Mouse (Mus musculus) limb, embryonic 15.5 days (tissue): ENCODE data around the gene Insig2. TPM values are rescaled to one million over a fixed set of nuclear protein-coding genes. Genes with fewer than 3 reads are reported as not detected.

ENCODE experiments used
- ATAC-seq: fragments of 200-750 bp; cut with Nextera tagmentation; 2 replicates; pipeline ENCODE4 v1.8.0; 2017; ENCODE audit warnings: low read depth, moderate TSS enrichment; ENCODE audit not compliant: insufficient number of reproducible peaks, low FRiP score, low TSS enrichment
- H3K27ac ChIP-seq: fragments of 300-500 bp; sonication (generic); 2 replicates; pipeline ENCODE4 v1.5.1; 2015; ENCODE audit warnings: moderate library complexity, mild to moderate bottlenecking, inconsistent platforms
- H3K27me3 ChIP-seq: fragments of 300-500 bp; sonication (generic); 2 replicates; pipeline ENCODE4 v1.6.1; 2015; ENCODE audit warnings: inconsistent platforms
- H3K36me3 ChIP-seq: fragments of 300-500 bp; sonication (generic); 2 replicates; pipeline ENCODE4 v1.6.1; 2015; ENCODE audit warnings: inconsistent platforms
- H3K4me1 ChIP-seq: fragments of 300-500 bp; sonication (generic); 2 replicates; pipeline ENCODE4 v1.6.1; 2015; ENCODE audit warnings: inconsistent platforms
- H3K4me2 ChIP-seq: fragments of 300-500 bp; sonication (generic); 2 replicates; pipeline ENCODE4 v1.6.1; 2015; ENCODE audit warnings: mild to moderate bottlenecking, inconsistent platforms
- H3K4me3 ChIP-seq: fragments of 300-500 bp; sonication (generic); 2 replicates; pipeline ENCODE4 v1.5.1; 2015; ENCODE audit warnings: mild to moderate bottlenecking, inconsistent platforms
- H3K9ac ChIP-seq: fragments of 300-500 bp; sonication (generic); 2 replicates; pipeline ENCODE4 v1.6.1; 2015; ENCODE audit warnings: inconsistent platforms
- H3K9me3 ChIP-seq: fragments of 300-500 bp; sonication (generic); 2 replicates; pipeline ENCODE4 v1.6.1; 2016; ENCODE audit warnings: inconsistent platforms
- WGBS: fragments of 180-500 bp; shearing (Covaris S2); methylation state at CpG from one replicate; pipeline ENCODE4 v1.1.7; 2015; 5-methylcytosine and 5-hydroxymethylcytosine counted together
- polyA plus RNA-seq: library from polyadenylated mRNA; unstranded; fragments of >200 nt; fragmentation: Nextera tagmentation; extraction: Ambion mirVana; gene quantifications from 2 replicates; pipeline ENCODE4 v1.2.1, GENCODE M21; 2015

Gene Insig2
- 41.0 and 44.1 TPM in 2 replicates for polyA plus RNA-seq

GRCm38 (mm10) chr1:121332485-121332884 lies at the start of gene Insig2:
Insig2 (minus strand) TSS chr1:121332589.
- ATAC-seq, result no peak
- H3K27me3 ChIP-seq, result no peaks in the 10 kb centered on the region
- 92% methylated on average over 1 of the region's 1 CpGs for WGBS

GRCm38 (mm10) chr1:121381562-121381961 lies 49.2 kb upstream of the Insig2 start:
- ATAC-seq, result no peak
- H3K4me2 ChIP-seq, result no peak overlapping the region
- H3K9me3 ChIP-seq, result no peaks in the 10 kb centered on the region
- no peak overlapping the region for H3K4me3 ChIP-seq
- H3K4me1 ChIP-seq, result no peaks in the 10 kb centered on the region
- H3K36me3 ChIP-seq, result no peaks in the 10 kb centered on the region
- H3K9ac ChIP-seq, result no peak overlapping the region
- 70% methylated on average over 3 of the region's 3 CpGs for WGBS
- no peak overlapping the region for H3K27ac ChIP-seq
- H3K27me3 ChIP-seq, result no peaks in the 10 kb centered on the region

More at GRCm38 (mm10) chr1:121332485-121332884, at the start of gene Insig2:
- Histone ChIP-seq H3K9ac (no peak within 1 kb of the TSS), H3K36me3 (no peaks in the 10 kb centered on the region), H3K4me2 (no peak within 1 kb of the TSS), H3K9me3 (no peaks in the 10 kb centered on the region), H3K27ac (no peak within 1 kb of the TSS), H3K4me3 (no peak within 1 kb of the TSS), H3K4me1 (peaks cover 3% of the 10 kb centered on the region; the same call in 1 of the 2 replicates)

- Histone ChIP-seq H3K4me2 (no peak overlapping the region), H3K27me3 (no peaks in the 10 kb centered on the region), H3K4me3 (no peak overlapping the region), H3K9me3 (no peaks in the 10 kb centered on the region), H3K36me3 (no peaks in the 10 kb centered on the region), H3K9ac (no peak overlapping the region), H3K27ac (no peak overlapping the region), H3K4me1 (no peaks in the 10 kb centered on the region)
- ATAC-seq, result no peak
- WGBS, result 76% methylated on average over 3 of the region's 3 CpGs
These were observed 47.6 kb upstream of the Insig2 start for GRCm38 (mm10) chr1:121380033-121380432.

- no peak overlapping the region for H3K9ac ChIP-seq
- ATAC-seq, result no peak
- no peak overlapping the region for H3K27ac ChIP-seq
- H3K27me3 ChIP-seq, result no peaks in the 10 kb centered on the region
- no peak overlapping the region for H3K4me3 ChIP-seq
- no peak overlapping the region for H3K4me2 ChIP-seq
- 68% methylated on average over 2 of the region's 2 CpGs for WGBS
- H3K36me3 ChIP-seq, result no peaks in the 10 kb centered on the region
- no peaks in the 10 kb centered on the region for H3K9me3 ChIP-seq
- no peaks in the 10 kb centered on the region for H3K4me1 ChIP-seq
These were observed 45.5 kb upstream of the Insig2 start for GRCm38 (mm10) chr1:121377901-121378300.

GRCm38 (mm10) chr1:121377410-121377809 lies 45.0 kb upstream of the Insig2 start:
- 93% methylated on average over 1 of the region's 1 CpGs for WGBS
- H3K4me2 ChIP-seq, result no peak overlapping the region
- H3K4me1 ChIP-seq, result no peaks in the 10 kb centered on the region
- H3K36me3 ChIP-seq, result no peaks in the 10 kb centered on the region
- no peak for ATAC-seq
- no peaks in the 10 kb centered on the region for H3K27me3 ChIP-seq
- H3K9ac ChIP-seq, result no peak overlapping the region
- H3K27ac ChIP-seq, result no peak overlapping the region
- H3K4me3 ChIP-seq, result no peak overlapping the region
- H3K9me3 ChIP-seq, result no peaks in the 10 kb centered on the region

GRCm38 (mm10) chr1:121373631-121374030 lies 41.2 kb upstream of the Insig2 start:
- Histone ChIP-seq H3K27me3 (no peaks in the 10 kb centered on the region), H3K27ac (no peak overlapping the region), H3K9me3 (no peaks in the 10 kb centered on the region), H3K4me3 (no peak overlapping the region), H3K9ac (no peak overlapping the region), H3K4me1 (no peaks in the 10 kb centered on the region), H3K36me3 (no peaks in the 10 kb centered on the region), H3K4me2 (no peak overlapping the region)
- no peak for ATAC-seq
- WGBS, result 67% methylated on average over 2 of the region's 2 CpGs

- 67% methylated on average over 1 of the region's 1 CpGs for WGBS
- no peaks in the 10 kb centered on the region; the same call in 1 of the 2 replicates for H3K4me1 ChIP-seq
- ATAC-seq, result no peak
These were observed 40.3 kb upstream of the Insig2 start for GRCm38 (mm10) chr1:121372656-121373055.

GRCm38 (mm10) chr1:121371449-121371848 lies 39.1 kb upstream of the Insig2 start:
- H3K27ac ChIP-seq, result no peak overlapping the region
- 36% methylated on average over 12 of the region's 12 CpGs for WGBS
- no peaks in the 10 kb centered on the region; the same call in 1 of the 2 replicates for H3K4me1 ChIP-seq
- H3K27me3 ChIP-seq, result no peaks in the 10 kb centered on the region
- H3K36me3 ChIP-seq, result no peaks in the 10 kb centered on the region
- H3K9me3 ChIP-seq, result no peaks in the 10 kb centered on the region
- H3K4me3 ChIP-seq, result no peak overlapping the region
- ATAC-seq, result no peak
- H3K9ac ChIP-seq, result no peak overlapping the region
- H3K4me2 ChIP-seq, result no peak overlapping the region

More at GRCm38 (mm10) chr1:121372656-121373055, 40.3 kb upstream of the Insig2 start:
- no peak overlapping the region for H3K9ac ChIP-seq
- no peaks in the 10 kb centered on the region for H3K36me3 ChIP-seq
- H3K9me3 ChIP-seq, result no peaks in the 10 kb centered on the region
- no peak overlapping the region for H3K4me3 ChIP-seq
- no peak overlapping the region for H3K27ac ChIP-seq
- H3K4me2 ChIP-seq, result no peak overlapping the region
- H3K27me3 ChIP-seq, result no peaks in the 10 kb centered on the region

- H3K9me3 ChIP-seq, result no peaks in the 10 kb centered on the region
- H3K27me3 ChIP-seq, result no peaks in the 10 kb centered on the region
- ATAC-seq, result no peak
- H3K36me3 ChIP-seq, result no peaks in the 10 kb centered on the region
- 14% methylated on average over 9 of the region's 9 CpGs for WGBS
- no peak overlapping the region for H3K4me2 ChIP-seq
- H3K27ac ChIP-seq, result no peak overlapping the region
- no peak overlapping the region for H3K9ac ChIP-seq
- H3K4me1 ChIP-seq, result no peaks in the 10 kb centered on the region; the same call in 1 of the 2 replicates
- H3K4me3 ChIP-seq, result no peak overlapping the region
These were observed 34.9 kb upstream of the Insig2 start for GRCm38 (mm10) chr1:121367257-121367656.

- no peak for ATAC-seq
These were observed 28.2 kb upstream of the Insig2 start for GRCm38 (mm10) chr1:121360561-121360960.

GRCm38 (mm10) chr1:121359680-121360079 lies 27.3 kb upstream of the Insig2 start:
- Histone ChIP-seq H3K27me3 (0 out of 2 replicates have a peak, but pooled peaks cover 5% of the 10 kb centered on the region), H3K9me3 (no peaks in the 10 kb centered on the region), H3K9ac (no peak overlapping the region), H3K4me3 (no peak overlapping the region), H3K4me1 (0 out of 2 replicates have a peak, but pooled peaks cover 2% of the 10 kb centered on the region), H3K27ac (no peak overlapping the region), H3K4me2 (no peak overlapping the region), H3K36me3 (no peaks in the 10 kb centered on the region)
- WGBS, result 70% methylated on average over 12 of the region's 12 CpGs
- ATAC-seq, result no peak

More at GRCm38 (mm10) chr1:121360561-121360960, 28.2 kb upstream of the Insig2 start:
- H3K4me1 ChIP-seq, result no peaks in the 10 kb centered on the region
- no peak overlapping the region for H3K4me3 ChIP-seq
- 0 out of 2 replicates have a peak, but pooled peaks cover 5% of the 10 kb centered on the region for H3K27me3 ChIP-seq
- no peak overlapping the region for H3K27ac ChIP-seq
- H3K9ac ChIP-seq, result no peak overlapping the region
- H3K36me3 ChIP-seq, result no peaks in the 10 kb centered on the region
- no peaks in the 10 kb centered on the region for H3K9me3 ChIP-seq
- WGBS, result 52% methylated on average over 4 of the region's 4 CpGs
- no peak overlapping the region for H3K4me2 ChIP-seq

- no peak overlapping the region for H3K4me3 ChIP-seq
- H3K27me3 ChIP-seq, result no peaks in the 10 kb centered on the region
- H3K9me3 ChIP-seq, result no peaks in the 10 kb centered on the region
- no peak overlapping the region for H3K4me2 ChIP-seq
- no peak overlapping the region for H3K9ac ChIP-seq
- no peak for ATAC-seq
- no peaks in the 10 kb centered on the region for H3K36me3 ChIP-seq
- 0 out of 2 replicates have a peak, but pooled peaks cover 2% of the 10 kb centered on the region for H3K4me1 ChIP-seq
- H3K27ac ChIP-seq, result no peak overlapping the region
These were observed 21.4 kb upstream of the Insig2 start for GRCm38 (mm10) chr1:121353779-121354178.

GRCm38 (mm10) chr1:121351037-121351436 lies 18.6 kb upstream of the Insig2 start:
- Histone ChIP-seq H3K36me3 (no peaks in the 10 kb centered on the region), H3K27me3 (no peaks in the 10 kb centered on the region), H3K4me3 (no peak overlapping the region), H3K27ac (no peak overlapping the region), H3K9me3 (no peaks in the 10 kb centered on the region), H3K4me1 (0 out of 2 replicates have a peak, but pooled peaks cover 2% of the 10 kb centered on the region), H3K4me2 (no peak overlapping the region), H3K9ac (no peak overlapping the region)
- no peak for ATAC-seq
- 81% methylated on average over 3 of the region's 3 CpGs for WGBS
